Mouse (Mus musculus) liver, embryonic 12.5 days (tissue): ENCODE results near the gene Ksr1. TPM values are rescaled to one million over a fixed set of nuclear protein-coding genes. Genes with fewer than 3 reads are reported as not detected.
"Not testable (repeated sequence)": the region's sequence is repeated elsewhere in the genome, so short reads cannot be mapped to it uniquely, and the experiment has no call there.

Experiments used
- ATAC-seq: fragments of 200-750 bp; cut with Nextera tagmentation; 2 replicates; pipeline ENCODE4 v1.8.0; 2017; ENCODE audit warnings: moderate number of reproducible peaks, mild to moderate bottlenecking, moderate library complexity
- H3K27ac ChIP-seq: fragments of 300-500 bp; sonication (generic); 2 replicates; pipeline ENCODE4 v1.5.1; 2016; ENCODE audit warnings: mild to moderate bottlenecking
- H3K27me3 ChIP-seq: fragments of 300-500 bp; sonication (generic); replicated peaks from 2 replicates; pipeline ENCODE4 v1.6.1; 2016; ENCODE audit warnings: mild to moderate bottlenecking, moderate library complexity
- H3K36me3 ChIP-seq: fragments of 300-500 bp; sonication (generic); 2 replicates; pipeline ENCODE4 v1.6.1; 2016; ENCODE audit warnings: mild to moderate bottlenecking, moderate library complexity
- H3K4me1 ChIP-seq: fragments of 300-500 bp; sonication (generic); 2 replicates; pipeline ENCODE4 v1.6.1; 2016
- H3K4me2 ChIP-seq: fragments of 300-500 bp; sonication (generic); 2 replicates; pipeline ENCODE4 v1.6.1; 2016; ENCODE audit warnings: mild to moderate bottlenecking, moderate library complexity
- H3K4me3 ChIP-seq: fragments of 300-500 bp; sonication (generic); 2 replicates; pipeline ENCODE4 v1.5.1; 2016; ENCODE audit warnings: mild to moderate bottlenecking, moderate library complexity
- H3K9ac ChIP-seq: fragments of 300-500 bp; sonication (generic); 2 replicates; pipeline ENCODE4 v1.6.1; 2016; ENCODE audit warnings: mild to moderate bottlenecking, moderate library complexity
- H3K9me3 ChIP-seq: fragments of 300-500 bp; sonication (generic); replicated peaks from 2 replicates; pipeline ENCODE4 v1.6.1; 2016; ENCODE audit warnings: mild to moderate bottlenecking, moderate library complexity
- WGBS: fragments of 180-500 bp; shearing (Covaris S2); methylation state at CpG from one replicate; pipeline ENCODE4 v1.1.7; 2016; ENCODE audit not compliant: insufficient replicate concordance; 5-methylcytosine and 5-hydroxymethylcytosine counted together
- polyA plus RNA-seq: library from polyadenylated mRNA; unstranded; fragments of >200 nt; fragmentation: Nextera tagmentation; extraction: Ambion mirVana; gene quantifications from 2 replicates; pipeline ENCODE4 v1.2.1, GENCODE M21; 2016

The Ksr1 gene
- polyA plus RNA-seq, 1 experiment from 2014 or later: 3.1 TPM

DNA sequence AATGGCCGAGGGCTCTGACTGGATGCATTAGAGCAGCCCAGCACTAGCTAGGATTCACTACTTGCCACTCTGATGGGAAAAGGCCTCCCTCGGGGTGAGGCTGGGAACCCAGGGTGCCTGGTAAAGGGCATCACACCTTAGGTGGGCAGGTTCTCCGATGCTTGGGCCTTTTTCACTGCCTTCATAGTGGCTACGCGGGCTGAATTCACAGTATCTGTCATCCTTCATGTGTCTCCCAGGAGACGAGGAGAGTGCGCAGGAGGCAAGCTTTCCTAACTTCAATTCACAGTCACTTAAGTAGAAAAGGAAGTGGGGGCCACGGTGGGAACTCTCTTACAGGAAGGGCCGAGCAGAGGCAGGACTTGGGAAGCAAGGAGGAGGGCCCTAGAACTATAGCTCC is 132.4 kb downstream of the Ksr1 start:
- no peak overlapping the region for H3K4me2 ChIP-seq
- H3K9me3 ChIP-seq: no peaks in the 10 kb centered on the region

DNA sequence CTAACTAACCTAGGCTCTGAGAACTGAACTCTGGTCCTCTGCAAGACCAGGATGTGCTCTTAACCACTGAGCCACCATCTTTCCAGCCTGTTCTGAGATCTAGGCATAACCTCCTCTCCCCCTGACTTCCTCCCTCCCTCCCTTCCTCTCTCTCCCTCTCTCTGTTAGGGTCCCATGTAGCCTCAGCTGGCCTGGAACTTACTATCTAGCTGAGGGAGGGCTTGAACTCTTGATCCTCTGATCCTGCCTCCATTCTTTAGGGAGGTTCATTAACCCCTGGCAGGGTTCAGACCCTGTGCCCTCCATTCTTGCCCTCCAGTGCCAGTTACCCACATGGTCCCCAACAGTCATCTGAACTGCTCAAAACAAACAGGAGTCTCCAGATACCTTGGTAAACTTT is 133.2 kb downstream of the Ksr1 start:
- Histone ChIP-seq H3K27ac (no peak overlapping the region), H3K4me1 (peaks cover 35% of the 10 kb centered on the region), H3K9me3 (no peaks in the 10 kb centered on the region), H3K4me3 (no peak overlapping the region), H3K9ac (no peak overlapping the region), H3K4me2 (no peak overlapping the region), H3K27me3 (no peaks in the 10 kb centered on the region), H3K36me3 (peaks cover 16% of the 10 kb centered on the region)
- ATAC-seq: no peak

More for the DNA sequence above, 132.4 kb downstream of the Ksr1 start:
- no peaks in the 10 kb centered on the region for H3K27me3 ChIP-seq
- H3K4me1 ChIP-seq: peaks cover 27% of the 10 kb centered on the region
- H3K27ac ChIP-seq: no peak overlapping the region
- H3K36me3 ChIP-seq: peaks cover 22% of the 10 kb centered on the region
- WGBS: 59% methylated on average over 9 of the region's 9 CpGs
- H3K9ac ChIP-seq: no peak overlapping the region
- ATAC-seq: no peak
- no peak overlapping the region for H3K4me3 ChIP-seq

DNA sequence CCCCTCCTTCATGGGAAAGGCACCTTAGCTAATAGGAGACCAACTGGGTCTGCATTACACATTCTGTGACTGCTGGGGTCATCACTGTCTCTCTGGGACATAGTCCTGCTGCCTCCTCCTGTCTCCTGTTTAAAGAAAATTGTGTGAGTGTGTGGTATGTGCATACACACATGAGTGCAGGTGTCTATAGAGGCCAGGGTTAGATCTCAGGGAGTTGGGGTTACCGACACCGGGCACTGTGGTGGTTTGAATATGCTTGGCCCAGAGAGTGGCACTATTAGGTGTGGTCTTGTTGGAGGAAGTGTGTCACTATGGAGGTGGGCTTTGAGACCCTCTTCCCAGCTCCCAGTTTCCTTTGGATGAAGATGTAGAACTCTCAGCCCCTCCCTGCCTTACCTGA is 133.7 kb downstream of the Ksr1 start:
- 90% methylated on average over 2 of the region's 2 CpGs for WGBS
- H3K4me2 ChIP-seq: no peak overlapping the region
- H3K9me3 ChIP-seq: no peaks in the 10 kb centered on the region
- no peak overlapping the region for H3K27ac ChIP-seq
- no peaks in the 10 kb centered on the region for H3K27me3 ChIP-seq
- peaks cover 40% of the 10 kb centered on the region for H3K4me1 ChIP-seq
- no peak for ATAC-seq
- no peak overlapping the region for H3K4me3 ChIP-seq
- peaks cover 11% of the 10 kb centered on the region; the same call in 1 of the 2 replicates for H3K36me3 ChIP-seq
- no peak overlapping the region for H3K9ac ChIP-seq

DNA sequence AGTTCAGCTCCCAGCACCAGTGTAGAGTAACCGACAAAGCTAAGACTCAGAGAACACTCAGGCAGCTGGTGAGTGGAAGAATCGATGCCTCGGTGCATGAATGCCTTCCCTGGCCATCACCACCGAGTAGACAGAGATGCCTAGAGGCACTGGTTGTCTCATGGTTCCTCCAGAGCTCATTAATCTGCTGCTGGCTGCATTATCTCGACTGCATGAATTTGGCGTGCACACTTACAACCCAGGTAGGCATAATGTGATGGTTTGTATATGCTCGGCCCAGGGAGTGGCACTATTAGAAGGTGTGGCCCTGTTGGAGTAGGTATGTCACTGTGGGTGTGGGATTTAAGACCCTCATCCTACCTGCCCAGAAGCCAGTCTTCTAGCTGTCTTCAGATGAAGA is 137.3 kb downstream of the Ksr1 start:
- Histone ChIP-seq H3K4me3 (no peak overlapping the region), H3K27ac (no peak overlapping the region), H3K4me2 (no peak overlapping the region), H3K36me3 (no peaks in the 10 kb centered on the region), H3K27me3 (no peaks in the 10 kb centered on the region), H3K9me3 (no peaks in the 10 kb centered on the region), H3K4me1 (peaks cover 43% of the 10 kb centered on the region), H3K9ac (no peak overlapping the region)
- ATAC-seq: no peak
- WGBS: 69% methylated on average over 7 of the region's 7 CpGs

DNA sequence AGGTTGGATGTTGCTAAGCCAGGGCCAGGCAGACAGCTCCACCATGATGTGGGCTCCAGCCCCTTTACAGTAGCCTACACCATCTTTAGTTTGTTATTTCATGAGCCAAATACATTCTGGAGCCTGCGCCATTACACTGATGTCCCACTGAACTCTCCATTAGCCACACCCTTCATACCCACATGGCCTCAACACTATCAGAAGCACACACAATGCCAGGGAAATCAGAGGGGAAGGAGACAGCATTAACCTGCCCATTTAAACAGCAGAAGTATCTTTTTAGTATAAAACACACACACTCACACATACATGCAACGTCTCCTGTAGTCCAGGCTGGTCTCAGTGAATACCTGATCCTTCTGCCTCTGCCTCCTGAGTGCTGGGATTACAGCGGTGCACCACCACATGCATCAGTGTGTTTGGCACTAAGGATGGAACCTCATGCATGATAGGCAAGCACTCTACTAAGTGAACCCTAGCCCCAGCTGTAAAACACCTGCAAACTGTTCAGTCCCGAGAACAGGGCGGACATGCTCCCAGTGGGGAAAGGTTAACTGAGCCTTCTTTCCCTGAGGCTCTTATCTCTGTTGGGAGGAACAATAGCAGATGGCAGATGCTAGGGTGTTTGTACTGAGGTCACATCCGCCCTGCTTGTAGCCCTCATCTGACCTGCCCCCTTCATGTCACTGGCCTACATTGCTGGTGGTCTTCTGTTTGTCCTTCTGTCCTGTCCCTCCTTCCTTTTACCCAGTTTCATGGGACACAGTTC is 138.0 kb downstream of the Ksr1 start:
- Histone ChIP-seq H3K36me3 (no peaks in the 10 kb centered on the region), H3K27ac (no peak overlapping the region), H3K4me1 (peaks cover 48% of the 10 kb centered on the region), H3K4me3 (no peak overlapping the region), H3K27me3 (no peaks in the 10 kb centered on the region), H3K9me3 (no peaks in the 10 kb centered on the region), H3K4me2 (no peak overlapping the region), H3K9ac (no peak overlapping the region)
- WGBS: 61% methylated on average over 6 of the region's 6 CpGs
- ATAC-seq: peak; percentile 46

DNA sequence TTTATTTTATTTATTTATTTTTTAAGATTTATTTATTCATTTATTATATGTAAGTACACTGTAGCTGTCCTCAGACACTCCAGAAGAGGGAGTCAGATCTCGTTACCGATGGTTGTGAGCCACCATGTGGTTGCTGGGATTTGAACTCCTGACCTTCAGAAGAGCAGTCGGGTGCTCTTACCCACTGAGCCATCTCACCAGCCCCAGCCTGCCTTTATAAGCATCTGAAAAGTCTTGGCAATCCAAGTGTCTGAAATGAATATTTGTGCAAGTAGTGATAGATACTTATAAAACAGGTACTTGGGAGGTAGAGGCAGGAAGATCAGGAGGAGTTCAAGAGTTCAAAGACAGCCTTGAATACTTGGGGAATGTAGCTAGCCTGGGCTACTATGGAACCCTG is 138.9 kb downstream of the Ksr1 start:
- not testable (repeated sequence) for H3K27me3 ChIP-seq, H3K36me3 ChIP-seq, H3K4me3 ChIP-seq, ATAC-seq, H3K4me2 ChIP-seq, H3K9me3 ChIP-seq, H3K27ac ChIP-seq, H3K9ac ChIP-seq
- H3K4me1 ChIP-seq: peaks cover 57% of the 10 kb centered on the region
- 82% methylated on average over 3 of the region's 3 CpGs for WGBS

DNA sequence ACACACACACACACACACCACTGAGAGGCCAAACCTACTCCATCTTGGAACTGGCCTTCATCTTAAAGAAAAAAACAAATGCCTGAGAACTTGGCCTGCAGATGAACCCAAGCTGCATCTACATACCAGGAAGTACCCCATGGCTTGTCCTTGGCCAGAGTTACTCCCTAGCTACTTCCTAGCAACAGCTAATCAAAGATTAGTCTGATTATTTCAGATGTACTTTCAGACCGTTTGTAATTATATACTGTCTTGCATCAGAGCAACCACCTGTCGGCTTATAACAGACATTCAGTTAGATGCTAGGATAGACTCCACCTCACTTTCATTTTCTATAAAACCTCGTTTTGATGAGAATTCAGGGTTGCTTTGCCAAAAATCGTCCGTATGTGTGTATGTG is 139.8 kb downstream of the Ksr1 start:
- Histone ChIP-seq H3K4me2 (no peak overlapping the region), H3K4me3 (no peak overlapping the region), H3K27me3 (no peaks in the 10 kb centered on the region), H3K9me3 (no peaks in the 10 kb centered on the region), H3K9ac (no peak overlapping the region), H3K36me3 (no peaks in the 10 kb centered on the region), H3K27ac (0 out of 2 replicates have a peak overlapping the region, but pooled peaks have one; percentile 55), H3K4me1 (peaks cover 63% of the 10 kb centered on the region)
- WGBS: 61% methylated on average over 5 of the region's 5 CpGs
- ATAC-seq: no peak

DNA sequence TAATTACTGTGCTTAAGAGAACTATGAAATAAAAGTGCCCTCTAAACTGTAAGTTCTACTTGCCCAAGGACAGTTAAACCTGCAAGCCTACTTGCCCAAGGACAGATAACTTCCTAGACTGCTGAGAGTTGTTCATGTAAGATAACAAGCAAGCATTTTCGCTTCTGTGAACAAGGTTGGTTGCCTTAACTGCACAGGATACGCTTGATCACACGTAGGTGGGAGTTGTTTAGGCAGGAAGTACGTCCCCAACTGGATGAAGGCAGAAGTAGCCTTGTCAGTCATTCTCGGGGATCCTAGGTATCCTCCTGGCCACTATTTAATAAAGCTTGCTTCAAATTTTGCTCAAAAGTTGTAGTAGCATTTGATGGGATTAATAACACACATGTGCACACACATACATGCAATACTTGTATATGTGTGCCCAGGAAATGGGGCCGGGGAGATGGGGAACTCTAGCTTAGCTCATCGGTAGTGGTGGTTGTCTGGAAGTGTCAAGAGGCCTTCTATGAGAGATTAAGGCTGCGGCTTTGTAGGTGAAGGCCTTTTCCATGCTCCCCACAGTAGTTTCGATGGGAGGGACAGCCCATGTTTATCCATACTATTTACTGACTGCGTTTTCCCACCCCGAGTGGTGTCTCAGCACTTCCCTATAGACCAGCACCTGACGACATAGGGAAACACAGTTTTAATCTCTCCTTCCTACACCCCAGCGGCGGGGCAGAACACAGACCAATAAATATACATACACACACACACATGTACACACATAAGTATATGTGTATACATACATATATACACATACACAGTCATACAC is 140.4 kb downstream of the Ksr1 start:
- H3K36me3 ChIP-seq: no peaks in the 10 kb centered on the region
- H3K4me3 ChIP-seq: no peak overlapping the region
- H3K27ac ChIP-seq: peak overlapping the region; percentile 55
- peak; percentile 66; the same call in 1 of the 2 replicates for ATAC-seq
- H3K9me3 ChIP-seq: no peaks in the 10 kb centered on the region
- H3K4me2 ChIP-seq: peak overlapping the region; percentile 6; the same call in 1 of the 2 replicates
- no peaks in the 10 kb centered on the region for H3K27me3 ChIP-seq
- WGBS: 51% methylated on average over 14 of the region's 14 CpGs
- H3K4me1 ChIP-seq: peaks cover 63% of the 10 kb centered on the region
- H3K9ac ChIP-seq: no peak overlapping the region

DNA sequence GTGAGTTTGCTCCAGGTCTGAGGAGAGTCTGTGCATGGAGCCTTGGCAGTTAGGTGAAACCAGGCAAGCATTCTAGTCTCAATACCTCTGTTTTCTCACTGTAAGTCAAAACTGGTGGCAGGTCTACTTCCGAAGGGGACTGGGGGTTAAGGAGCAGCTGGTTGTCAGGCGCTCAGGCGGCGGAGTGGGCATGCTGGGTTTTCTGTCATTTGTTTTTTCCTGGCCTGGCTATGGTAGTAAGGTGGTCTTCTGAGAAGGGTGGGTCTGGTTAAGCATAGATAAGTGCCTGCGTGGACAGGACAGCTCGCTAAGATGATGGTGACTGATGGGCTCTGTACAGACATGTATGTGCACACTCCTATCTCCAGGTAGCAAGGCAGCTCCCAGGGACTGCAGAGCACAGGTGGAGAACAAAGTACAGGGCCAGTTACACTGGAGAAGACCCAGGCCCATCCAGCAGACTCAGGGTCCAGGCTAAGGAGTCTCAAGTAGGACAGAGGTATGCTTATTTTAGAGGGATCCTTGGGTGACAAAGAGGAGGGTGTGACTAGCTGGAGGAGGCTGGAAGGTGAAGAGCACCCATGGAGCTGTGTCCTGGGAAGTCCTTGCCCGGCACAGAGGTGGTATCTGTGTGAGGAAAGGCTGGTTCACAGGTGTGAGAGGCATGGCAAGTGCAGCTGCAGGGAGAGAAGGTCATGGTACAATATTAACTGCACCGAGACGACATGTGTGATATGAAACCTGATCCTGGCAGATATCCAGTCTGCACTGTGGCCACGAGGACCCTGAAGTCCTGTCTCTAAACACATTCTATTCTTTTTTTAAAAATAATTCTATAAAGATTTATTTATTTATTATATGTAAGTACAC is 142.2 kb downstream of the Ksr1 start:
- no peak overlapping the region for H3K9ac ChIP-seq
- H3K27ac ChIP-seq: peak overlapping the region; percentile 66
- H3K9me3 ChIP-seq: no peaks in the 10 kb centered on the region
- H3K4me3 ChIP-seq: no peak overlapping the region
- H3K27me3 ChIP-seq: no peaks in the 10 kb centered on the region
- no peaks in the 10 kb centered on the region for H3K36me3 ChIP-seq
- H3K4me1 ChIP-seq: peaks cover 63% of the 10 kb centered on the region
- 44% methylated on average over 10 of the region's 10 CpGs for WGBS
- no peak overlapping the region for H3K4me2 ChIP-seq
- ATAC-seq: no peak

DNA sequence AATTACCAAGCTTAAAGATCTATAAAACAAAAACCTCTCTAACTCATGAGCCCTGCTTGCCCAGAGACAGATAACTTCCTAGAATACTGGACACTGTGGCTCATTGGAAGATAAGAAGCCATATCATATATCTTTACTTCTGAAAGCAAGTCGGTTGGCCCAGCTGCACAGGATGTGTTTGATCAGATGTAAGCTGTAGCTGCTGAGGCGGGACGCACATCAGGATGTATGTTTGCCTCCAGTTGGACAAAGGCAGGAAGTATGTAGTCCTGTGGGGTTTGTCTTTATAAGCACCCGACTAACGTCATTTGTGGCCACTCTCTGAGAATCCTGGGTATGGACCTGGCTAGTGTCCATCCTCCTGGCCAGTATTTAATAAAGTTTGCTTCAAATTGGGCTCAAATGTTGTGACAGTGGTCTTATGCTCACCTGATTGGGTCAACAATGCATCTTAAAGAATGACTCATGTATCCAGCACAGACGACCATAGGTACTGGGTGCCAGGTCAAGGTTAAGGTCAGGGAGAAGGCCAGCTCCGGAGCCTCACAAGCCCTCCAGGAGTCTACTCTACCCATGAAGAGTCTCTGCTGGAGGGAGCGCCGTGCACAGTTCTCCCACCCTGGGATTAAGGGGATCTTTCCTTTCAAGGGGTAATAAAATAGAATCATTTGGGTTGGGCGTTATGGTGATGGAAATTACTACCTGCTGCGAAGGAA is 143.0 kb downstream of the Ksr1 start:
- H3K27me3 ChIP-seq: no peaks in the 10 kb centered on the region
- H3K9ac ChIP-seq: no peak overlapping the region
- H3K9me3 ChIP-seq: no peaks in the 10 kb centered on the region
- H3K36me3 ChIP-seq: no peaks in the 10 kb centered on the region
- ATAC-seq: 0 out of 2 replicates have a peak, but pooled peaks have one; percentile 40
- peak overlapping the region; percentile 66 for H3K27ac ChIP-seq
- peaks cover 56% of the 10 kb centered on the region for H3K4me1 ChIP-seq
- H3K4me2 ChIP-seq: 0 out of 2 replicates have a peak overlapping the region, but pooled peaks have one; percentile 14
- WGBS: 40% methylated on average over 11 of the region's 11 CpGs
- H3K4me3 ChIP-seq: no peak overlapping the region

DNA sequence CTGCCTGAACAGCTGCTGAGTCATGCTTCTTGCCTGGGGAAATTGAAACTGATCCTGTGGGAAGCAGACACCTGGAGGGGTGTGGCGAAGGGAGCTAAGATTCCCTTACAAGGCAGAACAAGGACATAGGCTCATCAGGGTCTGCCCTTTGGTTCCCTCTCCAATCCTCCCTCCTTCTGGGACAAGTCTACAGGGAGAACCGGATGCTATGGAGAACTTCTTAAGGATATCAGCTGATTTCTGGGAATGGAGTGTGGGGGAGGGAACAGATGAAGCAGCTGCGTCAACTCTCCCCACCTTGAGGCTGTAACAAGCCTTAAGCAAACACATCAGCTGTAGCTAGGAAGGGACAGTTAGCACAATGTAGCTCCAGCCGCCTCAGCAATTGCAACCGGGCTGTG is 143.7 kb downstream of the Ksr1 start:
- Histone ChIP-seq H3K9ac (no peak overlapping the region), H3K4me3 (no peak overlapping the region), H3K27ac (peak overlapping the region; percentile 66), H3K4me1 (peaks cover 50% of the 10 kb centered on the region), H3K27me3 (no peaks in the 10 kb centered on the region), H3K9me3 (no peaks in the 10 kb centered on the region), H3K4me2 (no peak overlapping the region), H3K36me3 (no peaks in the 10 kb centered on the region)
- no peak for ATAC-seq
- 41% methylated on average over 5 of the region's 5 CpGs for WGBS
